Mouse (Mus musculus) hindlimb bud, embryonic 11.5 days (tissue): ENCODE data around the gene Rab11fip4.

Source experiments
- DNase-seq: peaks from one replicate; pipeline ENCODE4 v3.0.0-alpha.2; 2012; ENCODE audit warnings: low read depth, low spot score; ENCODE audit errors: extremely low spot score

Rab11fip4 gene

DNA sequence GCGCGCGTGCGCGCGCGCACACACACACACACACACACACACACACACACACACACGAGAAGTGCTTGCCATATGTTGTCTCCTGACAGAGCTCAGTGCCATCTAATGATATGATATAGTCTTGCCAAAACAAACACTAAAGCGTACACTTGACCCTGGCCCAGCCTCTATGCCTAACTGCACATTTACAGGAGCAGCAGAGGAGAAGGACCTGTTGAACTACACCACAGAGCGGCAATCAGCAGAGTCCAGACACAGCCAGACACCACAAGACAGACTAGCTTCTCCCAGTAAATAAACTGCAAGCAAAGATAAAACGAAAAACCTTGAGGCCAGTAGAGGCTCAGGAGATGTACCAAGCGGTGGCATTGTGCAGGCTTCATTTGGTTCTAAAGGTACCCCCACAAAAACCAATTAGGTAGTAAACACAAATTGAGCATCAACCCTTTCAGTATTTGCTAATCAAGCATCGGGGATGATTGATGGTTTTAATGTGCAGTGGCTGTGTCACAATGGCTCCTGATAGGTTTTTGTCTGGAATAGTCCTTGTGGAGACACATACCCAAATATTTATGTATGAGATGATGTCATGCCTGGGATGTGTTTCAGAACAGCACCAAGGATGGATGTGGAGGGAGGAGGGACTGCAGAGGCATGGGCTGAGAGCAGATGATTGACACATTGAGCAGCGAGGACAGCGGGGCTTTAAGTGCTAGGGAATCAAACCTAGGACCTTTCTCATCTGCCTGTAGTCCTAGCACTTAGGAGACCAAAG is 145.4 kb downstream of the Rab11fip4 start:
- DNase-seq: no peak

GRCm38 (mm10) chr11:79737126-79737697 is 146.2 kb downstream of the Rab11fip4 start:
- DNase-seq: no peak

- no peak for DNase-seq
Measured at GRCm38 (mm10) chr11:79737865-79738502, 147.0 kb downstream of the Rab11fip4 start.

DNA sequence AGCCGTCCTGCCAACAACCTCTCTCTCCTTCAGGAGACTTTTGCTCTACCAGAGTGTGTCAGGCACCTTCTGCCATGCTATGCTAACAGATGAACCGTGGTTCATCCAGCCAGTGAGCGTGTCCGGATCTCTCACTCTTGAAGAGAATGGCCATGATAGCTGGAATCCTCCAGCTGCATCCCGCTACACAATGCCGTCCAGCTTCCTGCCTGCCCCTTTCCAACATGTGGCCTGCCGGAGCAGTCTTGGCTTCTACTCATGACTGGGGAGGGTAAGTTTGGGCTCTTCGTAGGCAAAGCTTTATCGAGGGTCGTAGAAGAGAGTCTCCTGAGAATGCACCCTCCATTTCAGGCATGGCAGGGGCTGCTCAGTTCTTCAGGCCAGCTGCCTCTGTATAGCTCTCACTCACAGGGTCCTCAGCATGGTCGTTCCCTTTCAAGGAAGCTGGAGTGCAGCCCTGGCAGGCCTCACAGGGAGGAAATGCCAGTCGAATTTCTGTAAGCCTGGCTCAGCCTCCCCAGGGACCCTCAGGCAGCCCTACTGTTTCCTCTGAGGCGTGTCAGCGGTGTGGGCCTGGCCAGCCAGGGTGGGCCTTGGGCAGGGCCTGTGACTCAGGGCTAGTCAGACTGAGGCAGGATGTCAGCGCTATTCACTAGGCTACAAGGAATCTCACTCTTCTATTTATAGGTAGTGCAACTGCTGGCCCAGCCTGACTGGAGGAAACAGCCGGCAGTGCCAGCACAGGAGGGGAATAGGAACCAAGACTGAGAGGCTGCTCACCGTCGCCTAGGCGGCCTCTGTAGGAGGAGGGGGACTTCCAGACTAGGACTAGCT is 147.9 kb downstream of the Rab11fip4 start:
- DNase-seq: no peak

DNA sequence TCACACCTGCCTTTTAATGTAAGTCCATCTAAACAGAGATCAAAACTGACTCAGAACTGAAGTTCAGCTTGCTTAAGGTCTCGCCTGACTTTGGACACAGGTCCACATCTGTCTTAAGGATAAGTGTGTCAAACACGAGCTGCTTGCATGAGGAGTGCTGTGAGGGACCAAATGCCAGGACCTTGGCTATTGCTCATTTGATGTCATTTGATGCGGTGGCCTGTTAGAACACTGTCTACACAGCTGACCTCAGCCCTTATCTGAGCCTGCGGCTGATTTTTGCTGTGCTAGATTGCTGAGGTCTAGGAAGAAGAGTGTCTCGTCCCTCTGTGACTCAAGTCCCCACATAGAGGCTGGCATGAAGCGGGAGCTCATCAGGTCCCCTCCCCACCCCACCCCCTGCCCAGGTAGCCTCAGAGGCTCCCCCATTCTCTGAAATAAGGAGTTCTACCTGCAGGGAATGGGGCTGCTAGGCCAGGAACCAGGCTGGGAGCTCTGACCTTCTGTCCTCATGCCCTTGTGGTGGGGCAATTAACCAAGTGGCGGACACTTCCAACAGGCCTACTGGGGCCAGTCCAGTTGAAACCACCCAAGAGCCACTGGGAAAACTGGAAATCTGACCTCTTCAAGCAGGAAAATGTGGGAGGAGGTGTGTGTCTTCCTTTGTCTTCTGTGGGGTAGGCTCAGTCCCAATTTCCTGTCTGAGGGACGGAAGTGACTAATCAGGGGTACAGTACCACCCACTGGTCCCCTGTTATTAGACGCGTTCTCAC is 149.9 kb downstream of the Rab11fip4 start:
- no peak for DNase-seq

DNA sequence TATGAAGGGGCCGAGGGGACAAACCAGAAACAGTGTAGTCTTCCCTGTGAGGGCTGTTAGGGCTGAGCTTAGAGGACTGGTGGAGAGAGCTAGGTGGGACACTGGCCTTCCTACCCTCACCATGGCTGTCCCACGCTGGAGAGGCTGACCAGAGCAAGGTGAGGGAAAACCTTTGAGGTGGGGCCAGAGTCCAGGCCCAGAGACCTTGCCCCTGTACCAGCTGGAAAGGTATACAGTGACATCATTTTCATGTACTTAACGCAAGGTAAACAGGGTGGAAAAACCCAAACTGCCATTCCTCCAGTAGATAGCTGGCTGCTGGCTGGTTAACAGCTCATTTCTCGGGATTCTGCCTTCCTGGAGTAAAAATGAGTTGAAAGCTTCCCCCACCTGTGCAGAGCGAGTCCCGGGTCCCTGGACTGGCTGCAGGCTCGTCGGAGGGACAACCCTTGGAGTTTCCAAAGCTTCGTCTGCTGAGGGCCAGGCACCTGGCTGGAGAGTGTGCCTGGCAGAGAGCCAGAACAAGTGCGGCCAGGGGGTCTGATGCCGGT is 155.6 kb downstream of the Rab11fip4 start:
- no peak for DNase-seq
